Mouse (Mus musculus) myocyte (in vitro differentiated cells): ENCODE measurements around the gene Rimkla.

Experiments
- CEBPB ChIP-seq: IDR thresholded peaks from 2 replicates; pipeline ENCODE4 v1.6.1; 2011; ENCODE audit warnings: mild to moderate bottlenecking, moderate library complexity; ENCODE audit not compliant: poor library complexity, insufficient read depth, severe bottlenecking
- E2F4 ChIP-seq: IDR thresholded peaks from one replicate; pipeline ENCODE4 v1.6.1; 2011; ENCODE audit warnings: mild to moderate bottlenecking, control low read depth, moderate library complexity; ENCODE audit not compliant: insufficient read depth
- MAX ChIP-seq: IDR thresholded peaks from one replicate; pipeline ENCODE4 v1.6.1; 2011; ENCODE audit warnings: low read depth, mild to moderate bottlenecking, control low read depth
- MYOD1 ChIP-seq, 3 experiments: IDR thresholded peaks; one replicate each; pipeline ENCODE4 v1.6.1; 2011; ENCODE audit warnings: control low read depth in 2 of 3, low read depth in 2 of 3, mild to moderate bottlenecking in 2 of 3, moderate library complexity in 1 of 3; ENCODE audit not compliant: insufficient read length in 2 of 3, control insufficient read depth in 1 of 3
- MYOG ChIP-seq, 3 experiments: IDR thresholded peaks; one replicate each; pipeline ENCODE4 v1.6.1; 2011; ENCODE audit warnings: control low read depth in 2 of 3, low read depth in 2 of 3, mild to moderate bottlenecking in 2 of 3; ENCODE audit not compliant: insufficient read length in 2 of 3, control insufficient read depth in 1 of 3, insufficient read depth in 1 of 3
- POLR2A ChIP-seq: IDR thresholded peaks from one replicate; pipeline ENCODE4 v1.6.1; 2011; ENCODE audit warnings: low read depth, mild to moderate bottlenecking, control low read depth, moderate library complexity; ENCODE audit not compliant: insufficient read length
- POLR2AphosphoS2 ChIP-seq: IDR thresholded peaks from one replicate; pipeline ENCODE4 v1.6.1; 2011; ENCODE audit warnings: low read depth, control low read depth; ENCODE audit not compliant: insufficient read length
- SRF ChIP-seq: IDR thresholded peaks from one replicate; pipeline ENCODE4 v1.6.1; 2011; ENCODE audit warnings: low read depth; ENCODE audit not compliant: control insufficient read depth, insufficient read length
- TCF12 ChIP-seq: IDR thresholded peaks from one replicate; pipeline ENCODE4 v1.6.1; 2011; ENCODE audit warnings: mild to moderate bottlenecking, control low read depth; ENCODE audit not compliant: poor library complexity, insufficient read depth, severe bottlenecking
- USF1 ChIP-seq: IDR thresholded peaks from one replicate; pipeline ENCODE4 v1.6.1; 2011; ENCODE audit warnings: low read depth, mild to moderate bottlenecking, control low read depth, moderate library complexity

DNA sequence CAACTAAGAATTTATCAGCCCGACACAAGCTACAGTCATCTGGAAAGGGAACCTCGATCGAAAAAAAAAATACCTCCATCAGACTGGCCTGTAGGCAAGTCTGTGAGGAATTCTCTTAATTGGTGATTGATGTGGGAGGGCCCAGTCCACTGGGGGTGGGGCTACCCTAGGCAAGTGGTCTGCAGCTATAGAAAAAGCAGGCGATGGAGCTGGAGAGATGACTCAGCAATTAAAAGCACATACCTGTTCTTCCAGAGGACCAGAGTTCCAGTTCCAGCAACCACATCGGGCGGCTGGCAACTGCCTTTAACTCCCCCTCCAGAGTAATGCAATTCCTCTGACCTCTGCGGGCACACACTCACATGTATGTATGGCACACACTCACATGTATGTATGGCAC lies 7.5 kb downstream of the Rimkla start:
- TF ChIP-seq SRF (no peak), POLR2A (no peak), MYOG (IDR thresholded peaks at IDR 0.05; ENCODE audit: control insufficient read depth in 1 of 3, insufficient read depth in 1 of 3, insufficient read length in 2 of 3, low read depth in 2 of 3) (no peak), USF1 (no peak), MAX (no peak), TCF12 (no peak), CEBPB (no peak), POLR2AphosphoS2 (no peak), MYOD1 (IDR thresholded peaks at IDR 0.05; ENCODE audit: control insufficient read depth in 1 of 3, insufficient read length in 2 of 3, low read depth in 2 of 3) (no peak), E2F4 (no peak)
